Mouse (Mus musculus): ENCODE results near the gene Timm8a2.
"Not testable (repeated sequence)": the region's sequence is repeated elsewhere in the genome, so short reads cannot be mapped to it uniquely, and the experiment has no call there.

Gene Timm8a2

DNA sequence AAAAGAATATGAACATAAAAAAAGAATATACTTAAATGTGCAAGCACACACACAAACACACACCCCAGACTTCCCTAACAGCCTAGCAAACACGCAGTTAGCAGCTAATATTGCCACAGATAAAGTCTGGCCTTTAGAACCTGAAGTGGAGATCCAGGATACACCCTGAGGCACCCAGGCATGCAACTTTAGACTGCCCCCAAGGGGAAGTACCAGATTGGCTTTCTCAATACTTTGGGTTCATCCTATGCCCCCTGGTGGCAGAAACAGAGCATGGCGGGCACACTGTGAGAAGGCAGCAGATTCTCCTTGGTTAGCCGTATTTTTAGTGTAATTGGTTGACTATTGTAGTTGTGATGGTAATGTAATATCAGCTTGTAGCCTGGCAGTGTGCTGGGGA is 26.2 kb downstream of the Timm8a2 start:
- DNase-seq (ENCODE audit: inconsistent ontology term) = peak; percentile 68

DNA sequence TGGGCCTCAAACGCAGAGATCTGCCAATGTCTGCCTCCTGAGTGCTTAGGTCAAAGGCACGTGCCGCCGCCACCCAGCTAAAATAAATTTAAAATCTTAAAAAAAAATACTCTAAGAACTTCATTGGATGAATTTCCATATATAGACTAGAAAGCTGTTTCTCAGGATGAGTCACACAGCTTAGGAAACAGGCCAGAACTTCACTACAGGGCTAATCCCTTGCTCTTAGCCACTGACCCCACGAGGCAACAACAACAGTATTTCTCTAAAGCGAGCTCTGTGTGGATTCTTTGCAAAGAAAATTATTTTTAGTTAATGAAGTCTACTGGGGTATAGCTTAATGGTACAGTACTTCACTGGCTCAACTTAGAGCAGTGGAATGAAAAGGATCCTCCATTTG is 26.9 kb downstream of the Timm8a2 start:
- peak; percentile 20 for DNase-seq (ENCODE audit: inconsistent ontology term)

DNA sequence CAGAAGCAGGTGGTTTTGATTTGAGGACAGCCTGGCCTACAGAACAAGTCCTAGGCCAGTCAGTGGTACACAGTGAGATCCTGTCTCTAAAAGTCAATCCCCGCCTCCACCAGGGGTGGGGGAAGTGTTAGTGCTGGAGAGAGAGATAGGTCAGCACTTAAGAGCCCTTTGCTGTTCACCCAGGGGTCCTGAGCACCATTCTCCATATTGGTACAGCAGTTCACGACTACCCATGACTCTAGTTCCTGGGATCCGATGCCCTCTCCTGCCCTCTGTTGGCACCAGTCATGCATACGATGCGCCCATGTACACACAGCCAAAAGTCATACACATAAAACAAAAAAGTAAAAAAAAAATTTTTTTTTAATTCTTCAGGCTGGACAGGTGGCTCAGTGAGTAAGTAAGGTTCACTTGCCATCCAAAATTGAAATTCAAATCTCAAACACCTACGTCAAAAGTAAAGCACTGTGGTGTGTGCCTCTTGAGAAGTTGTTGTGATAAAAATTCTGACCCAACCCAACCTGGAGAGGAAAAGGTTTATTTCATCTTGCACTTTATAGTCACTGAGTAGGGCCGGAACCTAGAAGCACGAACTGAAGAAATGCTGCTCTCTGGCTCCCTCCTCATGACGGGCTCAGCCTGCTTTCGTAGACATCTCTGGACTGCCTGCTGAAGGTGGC is 28.1 kb downstream of the Timm8a2 start:
- DNase-seq (ENCODE audit: inconsistent ontology term) = no peak

DNA sequence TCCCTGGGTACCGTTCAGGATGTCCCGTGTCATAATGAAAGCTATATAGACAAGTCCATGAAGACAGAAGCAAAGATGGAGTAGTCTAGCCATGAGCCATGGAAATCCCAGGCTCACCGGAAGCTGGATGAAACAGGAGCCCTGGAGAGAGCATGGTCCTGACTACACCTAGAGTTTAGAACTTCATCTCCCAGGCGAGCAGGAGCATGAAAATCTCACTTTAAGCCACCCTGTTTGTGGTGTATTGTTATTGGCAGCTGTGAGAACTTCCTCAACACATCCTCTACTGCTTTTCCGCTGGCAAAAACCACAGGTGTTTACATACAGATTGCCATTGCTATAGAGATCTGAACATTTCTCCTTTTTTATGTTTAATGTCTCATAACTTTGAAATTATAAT is 29.1 kb downstream of the Timm8a2 start:
- DNase-seq (ENCODE audit: inconsistent ontology term) = no peak

DNA sequence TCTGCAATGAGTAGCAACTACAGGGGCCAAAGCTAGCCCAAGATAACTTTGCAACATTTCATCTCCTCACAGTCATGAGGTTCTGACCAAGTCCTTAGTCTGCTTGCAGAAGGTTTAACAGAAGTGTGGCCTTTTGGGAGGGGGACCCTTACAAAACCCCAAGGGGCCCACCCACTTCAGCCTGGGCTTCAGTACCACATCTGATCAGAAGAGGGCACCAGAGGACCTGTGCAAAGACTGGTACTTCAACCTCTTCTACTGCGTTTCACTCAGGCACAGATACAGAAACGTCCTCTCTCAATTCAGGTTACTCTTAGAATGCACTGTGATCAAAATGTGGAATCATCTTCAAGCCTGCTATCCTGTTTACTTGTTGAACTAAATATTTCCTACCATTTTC is 30.0 kb downstream of the Timm8a2 start:
- peak; percentile 40 for DNase-seq (ENCODE audit: inconsistent ontology term)

DNA sequence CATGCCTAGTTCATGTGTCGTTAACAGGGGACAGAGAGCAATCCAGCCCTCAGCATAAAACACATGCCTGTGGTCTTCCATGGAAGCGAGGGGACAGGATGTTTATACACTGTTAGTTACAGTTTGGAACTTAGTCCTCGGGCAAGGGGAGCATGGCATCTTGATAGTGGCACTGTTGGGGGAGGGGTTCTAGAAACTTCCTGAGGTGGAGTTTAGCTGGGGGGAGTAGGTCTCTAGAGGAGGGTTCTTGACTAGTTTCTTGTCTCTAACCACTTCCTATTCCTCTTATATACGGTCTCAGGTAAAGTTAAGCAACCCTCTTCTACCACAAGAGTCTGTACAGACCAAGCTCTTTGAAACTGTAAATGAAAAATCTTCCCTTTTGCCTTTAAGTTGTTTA is 31.8 kb downstream of the Timm8a2 start:
- DNase-seq (ENCODE audit: inconsistent ontology term) = no peak

DNA sequence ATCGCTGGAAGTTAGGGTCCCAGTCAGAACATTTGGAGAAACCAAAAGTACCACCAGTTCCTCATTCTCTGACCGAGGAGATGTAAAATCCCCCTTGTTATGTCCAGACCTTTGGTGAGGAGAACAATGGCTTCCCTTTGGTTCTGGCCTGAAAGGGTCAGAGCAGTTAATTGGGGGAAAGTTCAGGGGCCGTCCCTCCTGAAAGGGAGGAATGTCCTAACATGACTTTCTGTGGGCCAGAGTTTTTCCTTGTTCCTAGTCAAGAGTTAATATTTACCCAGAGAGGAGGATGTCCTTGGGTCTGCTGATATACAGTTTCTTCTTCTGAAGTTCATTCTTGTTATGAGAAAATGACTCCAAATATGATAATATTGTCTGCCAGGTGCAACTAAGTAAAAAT is 33.6 kb downstream of the Timm8a2 start:
- DNase-seq (ENCODE audit: inconsistent ontology term) = not testable (repeated sequence)

DNA sequence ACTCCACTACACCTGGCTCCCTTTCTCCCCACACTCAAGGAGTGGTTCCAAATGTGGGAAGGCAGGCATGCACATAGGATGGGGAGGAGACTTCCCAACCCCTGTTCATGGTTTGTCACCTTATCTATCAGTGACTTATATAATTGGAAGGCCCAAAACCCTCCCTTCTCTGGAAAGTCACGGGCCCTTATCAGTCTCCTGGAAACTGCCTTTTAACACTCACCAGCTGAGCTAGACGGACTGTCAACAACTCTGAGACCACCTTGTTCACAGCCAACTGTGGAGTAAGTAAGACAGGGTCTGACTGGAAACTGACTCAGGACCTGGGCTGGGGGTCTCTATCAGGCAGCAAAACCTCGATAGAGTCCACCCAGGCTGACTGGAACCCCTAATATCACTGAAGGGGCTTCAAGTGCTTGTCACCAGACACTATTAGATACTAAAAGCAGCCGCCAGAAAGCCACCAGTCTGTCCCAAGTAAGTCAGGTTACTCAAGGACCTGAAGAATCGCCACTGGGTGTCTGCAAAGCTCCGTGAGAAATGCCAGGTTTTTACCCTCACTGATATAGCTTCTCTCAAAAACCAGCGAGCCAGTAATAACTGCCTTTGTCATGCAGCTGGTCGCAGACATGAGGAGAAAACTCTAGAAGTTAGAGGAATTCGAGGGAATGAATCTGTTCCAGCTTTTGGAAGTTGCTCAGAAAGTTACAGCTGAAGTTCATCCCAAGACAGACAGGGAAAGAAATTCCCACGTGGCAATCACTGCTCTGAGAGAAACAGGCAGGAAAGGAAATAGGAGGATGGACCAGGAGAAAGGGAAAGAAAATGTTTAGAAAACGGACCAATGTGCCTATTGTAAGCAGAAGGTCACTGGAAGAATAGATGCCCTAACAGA is 34.6 kb downstream of the Timm8a2 start:
- DNase-seq (ENCODE audit: inconsistent ontology term) = peak; percentile 58

DNA sequence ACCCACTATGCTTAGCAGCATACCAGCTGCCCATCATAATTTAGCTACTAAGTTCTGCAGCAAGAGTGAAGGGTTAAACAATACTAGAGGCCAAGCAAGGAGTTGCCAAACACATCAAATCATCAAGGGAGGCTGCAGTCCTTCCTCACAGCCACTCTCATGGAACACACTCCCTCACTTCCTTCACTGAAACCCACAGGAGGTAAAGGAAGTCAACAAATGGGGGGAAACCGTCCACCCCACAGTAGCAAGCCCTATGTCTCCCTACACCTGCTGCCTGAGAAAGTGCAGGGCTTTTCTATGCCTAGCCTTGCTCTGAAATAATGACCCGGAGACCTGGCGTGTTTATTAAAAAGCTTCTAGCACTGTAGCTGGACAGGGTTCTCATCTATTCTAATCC is 35.5 kb downstream of the Timm8a2 start:
- no peak for DNase-seq (ENCODE audit: inconsistent ontology term)

DNA sequence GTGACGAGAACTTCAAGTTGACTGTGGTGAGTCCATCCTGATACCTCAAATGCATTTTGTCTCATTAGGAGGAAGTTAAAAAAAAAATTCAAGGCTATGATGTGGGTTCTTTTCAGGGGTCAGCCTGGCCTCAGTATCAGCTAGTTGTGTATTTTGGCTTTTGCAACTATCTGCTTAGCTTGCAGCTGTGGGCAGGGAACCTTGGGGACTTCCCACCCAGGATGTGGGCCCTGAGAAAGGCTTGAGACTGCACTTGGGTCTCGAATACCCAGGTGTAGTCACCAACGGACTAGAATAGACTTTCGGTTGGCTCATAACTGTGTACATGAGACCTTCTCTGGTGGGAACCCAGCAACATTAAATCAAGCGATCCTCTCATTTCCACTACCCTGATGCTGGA is 38.9 kb downstream of the Timm8a2 start:
- DNase-seq (ENCODE audit: inconsistent ontology term) = no peak

DNA sequence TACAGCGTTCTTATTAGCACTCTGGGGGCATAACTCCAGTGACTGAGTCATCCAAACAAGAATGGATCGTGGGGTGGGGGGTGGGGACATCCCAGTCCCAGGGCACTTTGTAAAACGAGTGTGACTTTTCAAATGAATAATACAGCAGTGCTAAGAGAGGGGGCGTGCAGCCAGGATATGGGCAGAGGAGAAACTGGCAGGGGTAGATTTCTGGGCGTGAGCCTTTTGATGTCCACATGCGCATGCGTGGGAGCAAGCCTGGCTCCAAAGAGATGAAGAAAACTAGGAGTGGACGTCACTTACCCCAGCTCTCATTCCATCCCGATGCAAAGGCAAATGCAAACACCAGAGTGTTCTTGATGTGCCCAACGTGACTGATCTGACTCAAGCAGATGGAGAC is 39.9 kb downstream of the Timm8a2 start:
- DNase-seq (ENCODE audit: inconsistent ontology term) = peak; percentile 8

DNA sequence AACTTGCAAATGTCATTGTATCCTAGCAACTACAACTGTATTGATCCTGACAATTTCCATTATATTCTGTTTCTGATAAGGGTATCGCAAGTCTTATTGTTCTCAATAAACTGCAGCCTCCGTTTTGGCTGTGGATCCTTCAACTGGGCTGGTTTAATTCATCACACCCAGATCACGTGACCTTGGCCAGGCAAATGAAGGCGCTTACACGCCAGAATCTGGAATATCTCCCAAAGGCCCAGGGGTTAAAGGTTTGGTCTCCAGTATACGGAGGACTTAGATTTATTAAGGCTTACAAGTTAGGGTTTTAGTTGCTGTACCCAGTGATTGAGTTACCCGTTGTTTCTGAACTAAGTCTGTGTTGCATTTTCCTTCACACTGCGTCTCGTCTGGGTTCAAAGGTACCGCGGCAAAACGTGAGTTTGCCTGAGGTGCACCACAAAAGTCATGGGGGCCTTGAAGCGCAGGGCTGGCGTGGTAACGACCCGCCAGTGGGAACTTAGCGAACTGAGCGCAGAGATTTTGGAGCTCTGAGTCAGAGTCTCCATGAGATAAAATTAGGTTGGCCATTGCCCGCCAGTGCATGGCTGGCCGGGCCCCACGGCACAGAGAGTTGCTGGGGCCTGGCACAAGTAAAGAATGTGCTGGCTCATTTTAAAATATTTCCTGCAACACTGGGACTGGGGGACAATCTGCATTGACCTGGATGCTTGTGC is 41.2 kb downstream of the Timm8a2 start:
- DNase-seq (ENCODE audit: inconsistent ontology term) = peak; percentile 70

DNA sequence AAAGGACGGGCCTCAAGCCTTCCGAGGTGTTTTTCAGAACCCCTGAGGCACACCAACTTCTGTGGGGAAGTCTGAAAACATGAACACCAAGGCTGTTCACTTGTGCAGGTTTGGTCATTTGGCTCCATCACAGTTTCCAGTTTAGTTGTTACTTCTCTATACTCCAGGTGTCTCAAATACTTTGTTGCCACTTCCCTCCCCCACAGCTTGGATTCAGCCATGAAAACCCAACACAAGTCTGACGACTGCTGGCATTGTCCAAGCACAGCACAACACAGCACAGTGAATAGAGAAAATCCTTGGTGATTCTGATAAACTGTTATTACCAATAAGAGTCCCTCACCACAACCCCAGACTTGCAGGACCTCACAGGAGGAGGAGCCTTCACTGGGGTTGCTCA is 42.5 kb downstream of the Timm8a2 start:
- DNase-seq (ENCODE audit: inconsistent ontology term) = no peak

DNA sequence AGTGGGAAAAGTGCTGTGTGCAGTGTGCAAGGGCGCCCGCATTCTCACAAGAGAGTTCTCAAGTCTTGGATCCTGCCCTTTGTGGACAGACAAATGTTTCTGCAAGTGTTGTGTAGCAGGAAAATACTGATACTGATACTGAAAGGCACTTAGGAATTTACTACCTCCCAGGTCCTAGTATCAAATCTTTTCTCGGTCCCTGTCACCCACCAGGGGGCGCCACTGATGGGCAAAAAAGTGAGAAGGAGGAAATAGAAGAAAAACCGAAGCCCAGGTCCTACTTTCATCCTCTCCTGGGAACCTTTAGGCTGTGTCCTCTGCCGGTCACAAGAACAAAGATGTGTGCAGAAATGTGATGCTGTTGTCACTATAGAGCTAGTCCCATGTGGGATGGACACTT is 45.0 kb downstream of the Timm8a2 start:
- DNase-seq (ENCODE audit: inconsistent ontology term) = peak; percentile 47

DNA sequence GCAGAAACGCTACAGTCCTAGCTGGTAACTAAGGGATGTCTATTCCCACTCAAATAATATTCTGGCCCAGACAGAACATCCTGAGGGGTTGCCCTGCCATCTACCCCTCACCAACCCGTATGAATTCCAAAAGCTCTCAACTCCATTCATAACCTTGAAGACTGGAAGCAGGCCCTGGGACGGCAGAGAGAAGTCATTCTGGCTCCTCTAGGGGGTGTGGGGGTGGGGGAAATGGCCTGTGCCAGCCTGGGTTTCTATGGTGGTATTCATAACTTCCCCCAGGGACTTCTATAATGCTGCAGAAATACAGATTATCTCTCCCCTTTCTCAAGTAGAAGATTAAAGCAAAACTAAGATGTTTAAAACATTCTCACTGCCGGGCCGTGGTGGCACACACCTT is 45.4 kb downstream of the Timm8a2 start:
- DNase-seq (ENCODE audit: inconsistent ontology term) = no peak

DNA sequence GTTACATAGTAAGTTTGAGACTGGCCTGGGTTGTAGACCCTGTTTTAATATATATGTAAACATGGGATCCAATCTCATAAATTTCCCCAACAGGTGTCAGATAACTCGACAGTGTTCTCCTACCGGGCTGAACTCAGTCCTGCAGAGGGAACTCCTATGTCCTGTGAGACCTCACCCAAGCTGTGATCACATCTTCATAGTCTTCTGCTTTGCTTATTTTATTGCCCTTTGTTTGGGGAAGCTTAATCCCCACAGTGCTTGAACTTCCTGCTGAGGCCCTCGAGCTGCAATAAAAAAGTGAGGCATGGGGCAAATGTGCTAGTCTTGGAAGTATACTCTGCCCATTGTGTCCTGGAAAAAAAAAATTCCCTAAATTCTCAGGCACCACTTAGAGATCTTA is 46.8 kb downstream of the Timm8a2 start:
- DNase-seq (ENCODE audit: inconsistent ontology term) = no peak

DNA sequence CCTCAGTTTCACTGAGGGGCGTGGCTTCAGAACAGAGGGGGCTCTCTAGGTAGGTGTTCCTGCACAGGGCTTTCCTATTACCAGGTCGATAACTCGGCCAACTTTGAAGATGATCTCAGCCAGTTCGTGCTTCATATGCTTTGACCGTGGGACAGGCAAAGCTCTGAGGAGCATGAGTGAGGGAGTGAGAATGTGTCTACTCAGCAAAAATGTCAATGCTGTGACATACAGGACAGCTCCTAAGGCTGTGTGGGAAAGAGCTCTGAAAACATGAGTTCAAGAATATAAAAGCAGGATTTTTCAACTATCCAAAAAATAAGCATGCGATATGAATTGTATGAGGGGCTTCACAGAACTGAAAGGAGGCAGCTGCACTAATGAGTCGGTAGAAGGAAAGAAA is 49.0 kb downstream of the Timm8a2 start:
- DNase-seq (ENCODE audit: inconsistent ontology term) = no peak

DNA sequence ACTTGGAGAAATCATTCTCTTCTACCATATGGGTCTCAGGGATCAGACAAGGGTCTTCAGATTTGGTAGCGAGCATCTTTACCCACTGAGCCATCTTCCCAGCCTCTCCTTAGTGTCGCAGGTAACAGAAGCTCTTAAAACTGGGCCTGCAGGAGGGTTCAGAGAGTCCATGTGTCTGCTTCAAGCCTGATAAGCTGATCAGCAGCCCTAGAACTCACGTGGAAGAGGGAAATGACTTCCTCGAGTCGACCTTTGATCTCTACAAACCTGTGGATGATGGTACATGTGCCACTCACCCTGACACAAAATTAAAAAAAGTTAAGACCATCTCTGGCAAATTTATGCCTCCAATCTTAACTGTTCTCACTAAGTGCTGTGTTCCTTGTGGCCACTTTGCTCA is 53.5 kb downstream of the Timm8a2 start:
- DNase-seq (ENCODE audit: inconsistent ontology term) = no peak
